Mouse (Mus musculus) myocyte (in vitro differentiated cells): Measurements from ENCODE around the gene 1700013G24Rik. TPM values are rescaled to one million over a fixed set of nuclear protein-coding genes. Genes with fewer than 3 reads are reported as not detected.
A peak's percentile ranks its signal among the peaks of the same experiment; 100 is the strongest.

ENCODE experiments used
- H3K27me3 ChIP-seq: one replicate; pipeline ENCODE4 v1.6.1; 2011; ENCODE audit not compliant: control insufficient read depth, insufficient read depth, insufficient read length
- H3K36me3 ChIP-seq: one replicate; pipeline ENCODE4 v1.6.1; 2011; ENCODE audit not compliant: control insufficient read depth, insufficient read depth
- H3K4me2 ChIP-seq: one replicate; pipeline ENCODE4 v1.6.1; 2011; ENCODE audit warnings: low read depth, control low read depth
- H3K4me3 ChIP-seq: one replicate; pipeline ENCODE4 v1.5.1; 2011; ENCODE audit warnings: mild to moderate bottlenecking, control low read depth, moderate library complexity
- H3K79me2 ChIP-seq: one replicate; pipeline ENCODE4 v1.6.1; 2011; ENCODE audit not compliant: control insufficient read depth, insufficient read depth
- H3ac ChIP-seq: one replicate; pipeline ENCODE4 v1.6.1; 2011; ENCODE audit not compliant: control insufficient read depth, insufficient read length
- CEBPB ChIP-seq: IDR thresholded peaks from 2 replicates; pipeline ENCODE4 v1.6.1; 2011; ENCODE audit warnings: mild to moderate bottlenecking, moderate library complexity; ENCODE audit not compliant: poor library complexity, insufficient read depth, severe bottlenecking
- E2F4 ChIP-seq: IDR thresholded peaks from one replicate; pipeline ENCODE4 v1.6.1; 2011; ENCODE audit warnings: mild to moderate bottlenecking, control low read depth, moderate library complexity; ENCODE audit not compliant: insufficient read depth
- MAX ChIP-seq: IDR thresholded peaks from one replicate; pipeline ENCODE4 v1.6.1; 2011; ENCODE audit warnings: low read depth, mild to moderate bottlenecking, control low read depth
- MYOD1 ChIP-seq, 3 experiments: IDR thresholded peaks; one replicate each; pipeline ENCODE4 v1.6.1; 2011; ENCODE audit warnings: control low read depth in 2 of 3, low read depth in 2 of 3, mild to moderate bottlenecking in 2 of 3, moderate library complexity in 1 of 3; ENCODE audit not compliant: insufficient read length in 2 of 3, control insufficient read depth in 1 of 3
- MYOG ChIP-seq, 3 experiments: IDR thresholded peaks; one replicate each; pipeline ENCODE4 v1.6.1; 2011; ENCODE audit warnings: control low read depth in 2 of 3, low read depth in 2 of 3, mild to moderate bottlenecking in 2 of 3; ENCODE audit not compliant: insufficient read length in 2 of 3, control insufficient read depth in 1 of 3, insufficient read depth in 1 of 3
- POLR2A ChIP-seq: IDR thresholded peaks from one replicate; pipeline ENCODE4 v1.6.1; 2011; ENCODE audit warnings: low read depth, mild to moderate bottlenecking, control low read depth, moderate library complexity; ENCODE audit not compliant: insufficient read length
- POLR2AphosphoS2 ChIP-seq: IDR thresholded peaks from one replicate; pipeline ENCODE4 v1.6.1; 2011; ENCODE audit warnings: low read depth, control low read depth; ENCODE audit not compliant: insufficient read length
- REST ChIP-seq: IDR thresholded peaks from one replicate; pipeline ENCODE4 v1.6.1; 2011; ENCODE audit warnings: mild to moderate bottlenecking, control low read depth, moderate library complexity; ENCODE audit not compliant: insufficient read depth, insufficient read length
- SRF ChIP-seq: IDR thresholded peaks from one replicate; pipeline ENCODE4 v1.6.1; 2011; ENCODE audit warnings: low read depth; ENCODE audit not compliant: control insufficient read depth, insufficient read length
- TCF12 ChIP-seq: IDR thresholded peaks from one replicate; pipeline ENCODE4 v1.6.1; 2011; ENCODE audit warnings: mild to moderate bottlenecking, control low read depth; ENCODE audit not compliant: poor library complexity, insufficient read depth, severe bottlenecking
- TCF3 ChIP-seq: IDR thresholded peaks from one replicate; pipeline ENCODE4 v1.6.1; 2011; ENCODE audit warnings: low read depth, control low read depth; ENCODE audit not compliant: insufficient read length
- USF1 ChIP-seq: IDR thresholded peaks from one replicate; pipeline ENCODE4 v1.6.1; 2011; ENCODE audit warnings: low read depth, mild to moderate bottlenecking, control low read depth, moderate library complexity
- polyA plus RNA-seq: library from polyadenylated mRNA; unstranded; fragments of >200 nt; fragmentation: generic; extraction: Trizol; gene quantifications from one replicate; pipeline ENCODE4 v1.2.1, GENCODE M21; 2012; ENCODE audit warnings: missing spikeins

1700013G24Rik gene
- polyA plus RNA-seq, 1 experiment = 0.55 TPM

- peak overlapping the region; percentile 53 for H3K4me2 ChIP-seq
- peak; percentile 16 for TF ChIP-seq POLR2A
- TF ChIP-seq TCF12 = no peak
- H3K36me3 ChIP-seq = peaks cover under 1% of the 10 kb centered on the region
- no peak overlapping the region for H3ac ChIP-seq
- no peak overlapping the region for H3K4me3 ChIP-seq
- peaks cover 71% of the 10 kb centered on the region for H3K79me2 ChIP-seq
- H3K27me3 ChIP-seq = no peaks in the 10 kb centered on the region
Measured at GRCm38 (mm10) chr4:137498882-137499583, 45.9 kb downstream of the 1700013G24Rik start.

- Histone ChIP-seq H3K4me3 (no peak overlapping the region), H3ac (no peak overlapping the region), H3K4me2 (no peak overlapping the region), H3K79me2 (peaks cover 70% of the 10 kb centered on the region), H3K36me3 (peaks cover 7% of the 10 kb centered on the region), H3K27me3 (no peaks in the 10 kb centered on the region)
- TF ChIP-seq POLR2A (no peak), REST (no peak), CEBPB (no peak), MAX (no peak), USF1 (no peak), TCF3 (no peak), E2F4 (no peak), MYOG (IDR thresholded peaks at IDR 0.05; ENCODE audit: control insufficient read depth in 1 of 3, insufficient read depth in 1 of 3, insufficient read length in 2 of 3, low read depth in 2 of 3) (no peak), POLR2AphosphoS2 (no peak), SRF (no peak), MYOD1 (IDR thresholded peaks at IDR 0.05; ENCODE audit: control insufficient read depth in 1 of 3, insufficient read length in 2 of 3, low read depth in 2 of 3) (no peak), TCF12 (no peak)
Measured at GRCm38 (mm10) chr4:137500149-137500548, 47.1 kb downstream of the 1700013G24Rik start.

- Histone ChIP-seq H3K4me3 (no peak overlapping the region), H3K79me2 (peaks cover 66% of the 10 kb centered on the region), H3ac (no peak overlapping the region), H3K36me3 (peaks cover 9% of the 10 kb centered on the region), H3K4me2 (peak overlapping the region; percentile 7), H3K27me3 (no peaks in the 10 kb centered on the region)
- TF ChIP-seq USF1 (peak; percentile 9), E2F4 (no peak)
Measured at GRCm38 (mm10) chr4:137500953-137501352, 47.9 kb downstream of the 1700013G24Rik start.

GRCm38 (mm10) chr4:137502183-137502582, 49.1 kb downstream of the 1700013G24Rik start:
- Histone ChIP-seq H3K4me2 (no peak overlapping the region), H3K27me3 (no peaks in the 10 kb centered on the region), H3K4me3 (no peak overlapping the region), H3K79me2 (peaks cover 54% of the 10 kb centered on the region), H3K36me3 (peaks cover 17% of the 10 kb centered on the region), H3ac (no peak overlapping the region)
- no peak for TF ChIP-seq USF1
- TF ChIP-seq E2F4 = no peak
- no peak for TF ChIP-seq MAX
- TF ChIP-seq TCF3 = no peak
- TF ChIP-seq POLR2A = no peak
- no peak for TF ChIP-seq TCF12
- TF ChIP-seq MYOD1 (IDR thresholded peaks at IDR 0.05; ENCODE audit: control insufficient read depth in 1 of 3, insufficient read length in 2 of 3, low read depth in 2 of 3) = no peak
- no peak for TF ChIP-seq SRF
- no peak for TF ChIP-seq POLR2AphosphoS2
- no peak for TF ChIP-seq CEBPB

GRCm38 (mm10) chr4:137502801-137503200, 49.7 kb downstream of the 1700013G24Rik start:
- no peaks in the 10 kb centered on the region for H3K27me3 ChIP-seq
- no peak overlapping the region for H3K4me3 ChIP-seq
- TF ChIP-seq POLR2AphosphoS2 (no peak), MYOD1 (IDR thresholded peaks at IDR 0.05; ENCODE audit: control insufficient read depth in 1 of 3, insufficient read length in 2 of 3, low read depth in 2 of 3) (no peak), E2F4 (no peak), TCF3 (no peak)
- peaks cover 48% of the 10 kb centered on the region for H3K79me2 ChIP-seq
- H3K4me2 ChIP-seq = no peak overlapping the region
- H3ac ChIP-seq = no peak overlapping the region
- H3K36me3 ChIP-seq = peaks cover 19% of the 10 kb centered on the region
